Mouse (Mus musculus) midbrain, embryonic 14.5 days (tissue): ENCODE measurements at regions not wholly inside any gene's neighbourhood (a gene's known extent, or its start where the extent isn't known, plus 50 kb on each side); places are given as distances from the start of the nearest gene placed in this dataset.
A peak's percentile ranks its signal among the peaks of the same experiment; 100 is the strongest.

Experiments used
- ATAC-seq: fragments of 200-750 bp; cut with Nextera tagmentation; 2 replicates; pipeline ENCODE4 v1.8.0; 2017; ENCODE audit warnings: moderate number of reproducible peaks, moderate library complexity; ENCODE audit not compliant: low FRiP score, low TSS enrichment
- DNase-seq: peaks from one replicate; pipeline ENCODE4 v3.0.0-alpha.2; 2015
- H3K27ac ChIP-seq: fragments of 300-500 bp; sonication (generic); replicated peaks from 2 replicates; pipeline ENCODE4 v1.5.1; 2014; ENCODE audit warnings: mild to moderate bottlenecking, low read depth, low read length, moderate library complexity
- H3K27me3 ChIP-seq: fragments of 300-500 bp; sonication (generic); 2 replicates; pipeline ENCODE4 v1.6.1; 2014; ENCODE audit warnings: low read length, control low read depth, mixed read lengths; ENCODE audit not compliant: control insufficient read depth, insufficient read depth
- H3K36me3 ChIP-seq: fragments of 300-500 bp; sonication (generic); 2 replicates; pipeline ENCODE4 v1.6.1; 2014; ENCODE audit warnings: low read length, control low read depth; ENCODE audit not compliant: control insufficient read depth, insufficient read depth
- H3K4me1 ChIP-seq: fragments of 300-500 bp; sonication (generic); 2 replicates; pipeline ENCODE4 v1.6.1; 2014; ENCODE audit warnings: mild to moderate bottlenecking, antibody characterized with exemption, low read length, control low read depth; ENCODE audit not compliant: control insufficient read depth, insufficient read depth
- H3K4me2 ChIP-seq: fragments of 300-500 bp; sonication (generic); 2 replicates; pipeline ENCODE4 v1.6.1; 2014; ENCODE audit warnings: mild to moderate bottlenecking, low read length, moderate library complexity
- H3K4me3 ChIP-seq: fragments of 300-500 bp; sonication (generic); replicated peaks from 2 replicates; pipeline ENCODE4 v1.5.1; 2014; ENCODE audit warnings: low read depth, low read length
- H3K9ac ChIP-seq: fragments of 300-500 bp; sonication (generic); replicated peaks from 2 replicates; pipeline ENCODE4 v1.6.1; 2014; ENCODE audit warnings: mild to moderate bottlenecking, low read length, moderate library complexity
- H3K9me3 ChIP-seq: fragments of 300-500 bp; sonication (generic); 2 replicates; pipeline ENCODE4 v1.6.1; 2016; ENCODE audit warnings: low read length, control low read depth, mixed read lengths; ENCODE audit not compliant: control insufficient read depth
- WGBS: fragments of 180-500 bp; shearing (Covaris S2); extraction: QIAGEN DNeasy Blood & Tissue Kit; methylation state at CpG from one replicate; pipeline ENCODE4 v1.1.7; 2014; 5-methylcytosine and 5-hydroxymethylcytosine counted together

DNA sequence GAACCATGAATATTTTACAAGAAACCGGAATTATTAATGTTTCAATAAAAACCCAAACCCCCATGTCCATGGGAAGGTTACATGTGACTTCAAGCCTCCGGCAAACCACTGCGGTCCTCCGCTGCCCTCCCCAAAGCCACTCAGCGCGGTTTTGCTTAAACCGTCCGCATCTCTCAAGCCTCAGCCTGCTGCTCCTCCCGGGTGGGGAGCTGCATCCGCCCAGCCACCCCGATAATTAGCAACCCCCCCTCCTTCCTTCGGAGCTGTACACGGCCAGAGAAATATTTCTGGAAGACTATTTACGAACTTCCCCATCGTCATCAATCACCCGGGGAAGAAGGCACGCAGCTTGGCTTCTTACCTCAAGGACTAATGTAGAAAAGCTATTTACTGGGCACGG is 94.7 kb upstream of the Runx3 start:
- Histone ChIP-seq H3K9me3 (no peaks in the 10 kb centered on the region), H3K4me2 (peak overlapping the region; percentile 12; the same call in 1 of the 2 replicates), H3K4me1 (0 out of 2 replicates have a peak, but pooled peaks cover 2% of the 10 kb centered on the region), H3K4me3 (no peak overlapping the region), H3K27ac (no peak overlapping the region), H3K9ac (no peak overlapping the region), H3K27me3 (no peaks in the 10 kb centered on the region), H3K36me3 (no peaks in the 10 kb centered on the region)
- 69% methylated on average over 18 of the region's 18 CpGs for WGBS
- peak; percentile 20 for DNase-seq
- ATAC-seq, result no peak

DNA sequence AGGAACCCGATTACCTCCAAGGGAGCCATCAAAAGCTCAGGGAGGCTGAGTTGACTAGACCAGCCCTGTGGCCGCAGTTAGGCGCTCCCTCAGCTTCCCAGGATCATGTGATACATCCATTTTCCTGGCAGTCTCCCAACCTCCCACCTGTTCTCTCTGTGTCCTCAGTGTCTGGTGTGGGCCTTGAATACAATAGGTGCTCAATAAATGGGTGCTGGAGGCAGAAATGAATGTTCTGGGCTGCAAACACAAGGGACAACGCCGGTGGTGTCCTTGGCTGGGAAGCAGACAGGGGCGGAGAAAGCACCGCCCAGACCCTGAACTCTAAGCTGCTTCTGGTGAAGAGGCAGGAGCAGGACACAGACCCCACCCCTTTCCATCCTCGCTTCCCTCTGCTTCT is 93.3 kb upstream of the Runx3 start:
- H3K9me3 ChIP-seq, result no peaks in the 10 kb centered on the region
- no peak overlapping the region for H3K27ac ChIP-seq
- 68% methylated on average over 8 of the region's 8 CpGs for WGBS
- H3K4me1 ChIP-seq, result 0 out of 2 replicates have a peak, but pooled peaks cover 2% of the 10 kb centered on the region
- no peaks in the 10 kb centered on the region for H3K27me3 ChIP-seq
- no peak overlapping the region for H3K9ac ChIP-seq
- no peak overlapping the region for H3K4me3 ChIP-seq
- H3K36me3 ChIP-seq, result no peaks in the 10 kb centered on the region
- ATAC-seq (no peak), DNase-seq (no peak)
- no peak overlapping the region for H3K4me2 ChIP-seq

DNA sequence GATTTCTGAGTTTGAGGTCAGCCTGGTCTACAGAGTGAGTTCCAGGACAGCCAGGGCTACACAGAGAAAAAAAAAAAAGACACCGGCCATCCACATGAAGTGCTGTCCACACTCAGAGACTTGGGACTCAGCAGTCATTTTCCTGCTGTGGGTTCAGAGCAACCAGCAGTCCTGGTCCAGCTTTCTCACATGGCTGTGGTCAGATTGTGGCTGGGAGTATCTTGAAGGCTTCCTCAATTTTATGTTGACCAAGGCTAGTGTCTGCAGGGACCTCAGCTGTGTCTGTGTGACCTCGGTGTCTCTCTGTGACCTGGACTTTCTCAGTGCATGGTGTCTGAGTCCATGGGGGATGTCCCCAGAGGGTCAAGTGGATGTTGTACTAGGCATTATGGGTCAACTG is 90.7 kb upstream of the Runx3 start:
- Histone ChIP-seq H3K4me1 (0 out of 2 replicates have a peak, but pooled peaks cover 2% of the 10 kb centered on the region), H3K4me3 (no peak overlapping the region), H3K9me3 (no peaks in the 10 kb centered on the region), H3K9ac (no peak overlapping the region), H3K27ac (no peak overlapping the region), H3K4me2 (no peak overlapping the region), H3K36me3 (no peaks in the 10 kb centered on the region), H3K27me3 (no peaks in the 10 kb centered on the region)
- ATAC-seq, result no peak
- 94% methylated on average over 2 of the region's 2 CpGs for WGBS
- DNase-seq, result no peak

DNA sequence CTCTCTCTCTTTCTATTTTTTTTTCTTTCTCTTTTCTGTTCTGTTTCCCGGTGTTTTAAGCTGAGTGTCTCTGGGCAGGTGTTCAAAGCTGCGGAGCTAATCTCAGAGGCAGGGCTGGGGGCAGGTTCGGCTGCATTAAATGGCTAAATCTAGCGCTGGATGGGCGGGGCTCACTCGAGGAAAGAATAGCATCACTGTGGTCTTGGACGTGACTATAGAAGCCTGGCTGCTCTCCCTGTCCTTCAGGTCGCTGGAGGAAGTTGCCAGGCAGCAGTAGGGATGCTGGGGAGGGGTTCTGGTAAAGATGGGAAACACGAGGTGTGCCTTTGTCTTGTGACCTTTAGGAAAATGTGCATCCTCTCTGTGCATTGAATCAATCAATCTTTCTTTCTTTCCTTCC is 88.0 kb upstream of the Runx3 start:
- Histone ChIP-seq H3K9me3 (no peaks in the 10 kb centered on the region), H3K9ac (no peak overlapping the region), H3K4me3 (no peak overlapping the region), H3K27me3 (no peaks in the 10 kb centered on the region), H3K4me1 (no peaks in the 10 kb centered on the region), H3K27ac (no peak overlapping the region), H3K4me2 (no peak overlapping the region), H3K36me3 (no peaks in the 10 kb centered on the region)
- ATAC-seq (no peak), DNase-seq (peak; percentile 16)
- WGBS, result 21% methylated on average over 9 of the region's 9 CpGs

DNA sequence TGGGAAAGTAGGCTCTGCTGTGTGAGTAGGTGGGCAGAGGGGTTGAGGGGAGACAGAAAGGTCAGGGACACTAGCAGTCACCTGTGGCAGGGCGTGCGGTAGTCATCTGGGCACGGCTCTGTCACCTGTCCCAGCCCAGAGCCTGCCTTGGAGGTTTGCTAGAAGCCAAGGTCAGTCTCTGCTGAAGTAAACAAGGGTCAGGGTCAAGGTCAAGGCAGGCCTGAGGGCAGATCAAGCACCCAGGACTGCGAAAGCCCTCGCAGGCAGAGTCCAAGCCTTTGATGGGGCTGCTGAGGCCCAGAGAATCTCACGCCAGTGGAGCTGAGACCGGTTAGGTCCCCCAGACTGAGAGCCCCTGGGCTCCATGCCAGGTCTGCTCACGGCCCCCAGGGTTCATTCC is 87.2 kb upstream of the Runx3 start:
- Histone ChIP-seq H3K36me3 (no peaks in the 10 kb centered on the region), H3K4me3 (no peak overlapping the region), H3K4me1 (no peaks in the 10 kb centered on the region), H3K9ac (no peak overlapping the region), H3K27ac (no peak overlapping the region), H3K4me2 (no peak overlapping the region), H3K27me3 (no peaks in the 10 kb centered on the region), H3K9me3 (no peaks in the 10 kb centered on the region)
- WGBS, result 72% methylated on average over 8 of the region's 8 CpGs
- DNase-seq (no peak), ATAC-seq (no peak)

DNA sequence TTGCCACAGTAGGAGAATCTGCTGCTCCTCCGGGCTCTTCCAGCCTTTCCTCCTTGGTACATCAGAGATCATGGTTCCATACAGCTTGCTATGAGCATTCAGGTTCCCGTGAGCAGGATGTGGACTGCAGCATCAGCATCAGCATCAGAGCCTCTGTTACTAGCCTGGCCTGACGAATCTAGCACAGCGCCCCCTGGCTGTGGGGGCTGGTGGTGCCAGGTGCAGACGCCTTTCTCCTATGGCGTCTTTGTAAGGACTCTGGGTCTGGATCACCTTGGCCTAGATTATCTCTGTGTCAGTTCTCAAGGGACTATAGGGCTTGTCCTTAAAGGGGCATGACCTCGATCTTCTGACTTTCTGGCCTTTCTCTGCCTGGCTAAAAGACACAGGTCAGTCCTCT is 86.0 kb upstream of the Runx3 start:
- ATAC-seq, result no peak
- 40% methylated on average over 7 of the region's 7 CpGs for WGBS
- no peak overlapping the region for H3K4me3 ChIP-seq

DNA sequence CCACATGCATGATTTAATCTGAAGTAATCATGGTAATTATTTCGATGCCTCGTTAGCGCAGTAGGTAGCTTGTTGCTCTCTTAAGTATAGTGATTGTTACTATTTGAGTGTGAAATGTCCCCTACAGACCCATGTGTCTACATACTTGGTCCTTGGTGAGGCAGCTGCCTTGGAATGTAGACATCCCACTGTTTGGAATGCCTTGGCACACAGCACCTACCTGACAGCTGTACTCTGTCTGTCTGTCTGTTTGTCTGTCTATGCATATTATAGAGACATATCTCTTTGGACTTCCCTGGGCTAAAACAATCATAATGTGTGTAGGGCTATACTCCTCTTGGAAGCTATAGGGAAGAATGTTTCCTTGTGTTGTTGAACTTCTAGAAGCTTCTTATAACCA is 83.7 kb upstream of the Runx3 start:
- H3K4me1 ChIP-seq, result no peaks in the 10 kb centered on the region
- no peak for ATAC-seq

More for the DNA sequence above, 86.0 kb upstream of the Runx3 start:
- H3K27ac ChIP-seq, result no peak overlapping the region
- no peak overlapping the region for H3K4me2 ChIP-seq
- no peaks in the 10 kb centered on the region for H3K4me1 ChIP-seq
- no peaks in the 10 kb centered on the region for H3K27me3 ChIP-seq
- H3K9ac ChIP-seq, result no peak overlapping the region
- H3K36me3 ChIP-seq, result no peaks in the 10 kb centered on the region
- no peaks in the 10 kb centered on the region for H3K9me3 ChIP-seq
- peak; percentile 44 for DNase-seq

DNA sequence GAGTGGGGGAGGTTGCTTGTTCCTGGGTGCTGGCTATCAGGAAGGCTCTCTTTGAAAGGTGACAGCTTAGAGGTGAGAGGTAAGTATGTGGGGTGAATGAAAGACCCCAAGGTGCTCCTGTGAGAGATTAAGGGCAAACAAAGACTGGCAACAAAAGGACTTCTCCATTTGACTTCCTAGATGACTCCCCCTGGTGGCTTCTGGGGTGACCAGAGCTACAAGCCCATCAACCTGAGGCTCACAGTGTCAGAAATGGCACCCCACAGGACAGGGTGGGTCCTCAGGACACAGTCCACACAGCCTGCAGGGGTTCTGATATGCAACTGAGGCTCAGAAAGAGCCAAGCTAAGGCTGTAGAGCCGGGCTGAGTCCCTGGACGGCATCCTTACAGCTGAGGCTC is 81.2 kb upstream of the Runx3 start:
- Histone ChIP-seq H3K4me2 (no peak overlapping the region), H3K4me3 (no peak overlapping the region), H3K9me3 (no peaks in the 10 kb centered on the region), H3K36me3 (no peaks in the 10 kb centered on the region), H3K27me3 (no peaks in the 10 kb centered on the region), H3K27ac (no peak overlapping the region), H3K9ac (no peak overlapping the region), H3K4me1 (no peaks in the 10 kb centered on the region)
- no peak for ATAC-seq
- WGBS, result 90% methylated on average over 2 of the region's 2 CpGs
- DNase-seq, result no peak

More for the DNA sequence above, 83.7 kb upstream of the Runx3 start:
- Histone ChIP-seq H3K9ac (no peak overlapping the region), H3K4me3 (no peak overlapping the region), H3K9me3 (no peaks in the 10 kb centered on the region), H3K4me2 (no peak overlapping the region), H3K36me3 (no peaks in the 10 kb centered on the region), H3K27me3 (no peaks in the 10 kb centered on the region), H3K27ac (no peak overlapping the region)
- WGBS, result 97% methylated on average over 3 of the region's 3 CpGs
- no peak for DNase-seq

DNA sequence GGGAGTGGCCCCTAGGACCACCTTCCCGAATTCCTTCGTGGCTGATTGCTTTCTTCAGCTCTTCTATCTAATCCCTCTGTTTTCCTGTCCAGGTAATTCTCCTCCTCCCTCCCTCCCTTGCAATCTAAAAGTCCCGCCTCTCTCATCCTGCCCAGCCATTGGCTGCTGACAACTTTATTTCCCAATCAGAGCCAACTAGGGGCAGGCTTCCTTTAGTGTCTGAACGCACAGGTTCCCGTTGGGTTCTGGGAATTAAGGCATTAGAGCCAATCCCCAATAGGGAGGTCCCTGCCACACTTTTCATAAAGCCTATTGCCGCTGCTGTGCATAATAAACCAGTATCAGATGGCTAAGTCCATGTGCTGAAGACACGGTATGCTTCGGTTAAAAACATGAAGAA is 78.5 kb upstream of the Runx3 start:
- 40% methylated on average over 8 of the region's 8 CpGs for WGBS
- Histone ChIP-seq H3K27ac (no peak overlapping the region), H3K9ac (no peak overlapping the region), H3K9me3 (no peaks in the 10 kb centered on the region), H3K4me3 (no peak overlapping the region), H3K4me1 (no peaks in the 10 kb centered on the region), H3K36me3 (no peaks in the 10 kb centered on the region), H3K27me3 (no peaks in the 10 kb centered on the region), H3K4me2 (no peak overlapping the region)
- ATAC-seq, result no peak
- DNase-seq, result no peak
